Mouse (Mus musculus): ENCODE data around the gene Pnp2. TPM values are rescaled to one million over a fixed set of nuclear protein-coding genes. Genes with fewer than 3 reads are reported as not detected.
A peak's percentile ranks its signal among the peaks of the same experiment; 100 is the strongest.

The Pnp2 gene
- total and polyA plus RNA-seq, 2 experiments from 2014 or later: 0.27 to 0.46 TPM

GRCm38 (mm10) chr14:51007152-51007801 lies 51.5 kb downstream of the Pnp2 start, which contains the start of gene Rnase10:
Gene Rnase10 (plus strand): TSS chr14:51007751.
- TF ChIP-seq EP300 (IDR thresholded peaks at IDR 0.05; ENCODE audit: low read depth): no peak
- no peak for TF ChIP-seq CTCF (IDR thresholded peaks at IDR 0.05; ENCODE audit: low read depth)
- no peaks in the 10 kb centered on the region for H3K36me3 ChIP-seq (replicated peaks; ENCODE audit: control insufficient read depth, insufficient read depth, low read length)
- WGBS: 81% methylated on average over 8 of the region's 8 CpGs
- peak within 1 kb of the TSS; percentile 33 for H3K4me2 ChIP-seq (ENCODE audit: low read depth, low read length)
- H3K27me3 ChIP-seq (ENCODE audit: control insufficient read depth, insufficient read depth, low read length): no peaks in the 10 kb centered on the region
- no peak within 1 kb of the TSS for H3K4me3 ChIP-seq (ENCODE audit: low read depth, low read length)
- ATAC-seq (ENCODE audit: insufficient read depth, low read depth): no peak
- H3K27ac ChIP-seq (ENCODE audit: low read depth): peak within 1 kb of the TSS; percentile 95
- DNase-seq (ENCODE audit: low spot score): no peak
- no peaks in the 10 kb centered on the region for H3K9me3 ChIP-seq (replicated peaks; ENCODE audit: control insufficient read depth, low read length)
- 0 out of 2 replicates have a peak within 1 kb of the TSS, but pooled peaks have one; percentile 9 for H3K9ac ChIP-seq (replicated peaks; ENCODE audit: low read depth, low read length)
- peaks cover 12% of the 10 kb centered on the region; the same call in 1 of the 2 replicates for H3K4me1 ChIP-seq (ENCODE audit: control insufficient read depth, insufficient read depth)

- TF ChIP-seq EP300 (IDR thresholded peaks at IDR 0.05; ENCODE audit: low read depth) (no peak; the same call in 1 of the 2 replicates), CTCF (IDR thresholded peaks at IDR 0.05; ENCODE audit: low read depth) (no peak)
- H3K27ac ChIP-seq (ENCODE audit: low read depth): peak overlapping the region; percentile 95
- H3K9ac ChIP-seq (replicated peaks; ENCODE audit: low read depth, low read length): 0 out of 2 replicates have a peak overlapping the region, but pooled peaks have one; percentile 9
- H3K4me2 ChIP-seq (ENCODE audit: low read depth, low read length): peak overlapping the region; percentile 33
- peak; percentile 93 for ATAC-seq (ENCODE audit: insufficient read depth, low read depth)
- peaks cover 12% of the 10 kb centered on the region; the same call in 1 of the 2 replicates for H3K4me1 ChIP-seq (ENCODE audit: control insufficient read depth, insufficient read depth)
- WGBS: 17% methylated on average over 13 of the region's 13 CpGs
- H3K36me3 ChIP-seq (replicated peaks; ENCODE audit: control insufficient read depth, insufficient read depth, low read length): no peaks in the 10 kb centered on the region
- no peaks in the 10 kb centered on the region for H3K27me3 ChIP-seq (ENCODE audit: control insufficient read depth, insufficient read depth, low read length)
- no peak overlapping the region for H3K4me3 ChIP-seq (ENCODE audit: low read depth, low read length)
- no peaks in the 10 kb centered on the region for H3K9me3 ChIP-seq (replicated peaks; ENCODE audit: control insufficient read depth, low read length)
- DNase-seq (ENCODE audit: low spot score): peak; percentile 88
Observed at GRCm38 (mm10) chr14:51007914-51008713, 52.3 kb downstream of the Pnp2 start.

GRCm38 (mm10) chr14:51008781-51009180 lies 53.0 kb downstream of the Pnp2 start:
- 70% methylated on average over 4 of the region's 4 CpGs for WGBS
- TF ChIP-seq EP300 (IDR thresholded peaks at IDR 0.05; ENCODE audit: low read depth) (no peak), CTCF (IDR thresholded peaks at IDR 0.05; ENCODE audit: low read depth) (no peak)
- ATAC-seq (ENCODE audit: insufficient read depth, low read depth) (no peak), DNase-seq (ENCODE audit: low spot score) (no peak)
- Histone ChIP-seq H3K4me1 (ENCODE audit: control insufficient read depth, insufficient read depth) (peaks cover 12% of the 10 kb centered on the region; the same call in 1 of the 2 replicates), H3K27ac (ENCODE audit: low read depth) (peak overlapping the region; percentile 95), H3K9me3 (replicated peaks; ENCODE audit: control insufficient read depth, low read length) (no peaks in the 10 kb centered on the region), H3K36me3 (replicated peaks; ENCODE audit: control insufficient read depth, insufficient read depth, low read length) (no peaks in the 10 kb centered on the region), H3K4me3 (ENCODE audit: low read depth, low read length) (no peak overlapping the region), H3K9ac (replicated peaks; ENCODE audit: low read depth, low read length) (no peak overlapping the region), H3K27me3 (ENCODE audit: control insufficient read depth, insufficient read depth, low read length) (no peaks in the 10 kb centered on the region), H3K4me2 (ENCODE audit: low read depth, low read length) (no peak overlapping the region; the same call in 1 of the 2 replicates)

- H3K4me1 ChIP-seq (ENCODE audit: control insufficient read depth, insufficient read depth): peaks cover 12% of the 10 kb centered on the region; the same call in 1 of the 2 replicates
- H3K9me3 ChIP-seq (replicated peaks; ENCODE audit: control insufficient read depth, low read length): no peaks in the 10 kb centered on the region
- peak overlapping the region; percentile 95 for H3K27ac ChIP-seq (ENCODE audit: low read depth)
- H3K27me3 ChIP-seq (ENCODE audit: control insufficient read depth, insufficient read depth, low read length): no peaks in the 10 kb centered on the region
- TF ChIP-seq CTCF (IDR thresholded peaks at IDR 0.05; ENCODE audit: low read depth) (no peak), EP300 (IDR thresholded peaks at IDR 0.05; ENCODE audit: low read depth) (no peak)
- no peak overlapping the region for H3K4me2 ChIP-seq (ENCODE audit: low read depth, low read length)
- ATAC-seq (ENCODE audit: insufficient read depth, low read depth) (no peak), DNase-seq (ENCODE audit: low spot score) (no peak)
- WGBS: 82% methylated on average over 6 of the region's 6 CpGs
- no peaks in the 10 kb centered on the region for H3K36me3 ChIP-seq (replicated peaks; ENCODE audit: control insufficient read depth, insufficient read depth, low read length)
- no peak overlapping the region for H3K4me3 ChIP-seq (ENCODE audit: low read depth, low read length)
- H3K9ac ChIP-seq (replicated peaks; ENCODE audit: low read depth, low read length): no peak overlapping the region
Observed at GRCm38 (mm10) chr14:51009572-51009971, 53.8 kb downstream of the Pnp2 start.

Other genes with a start within 250 kb of the Pnp2 start
- gene Olfr748, start 248.6 kb upstream of the Pnp2 start, total RNA-seq (2014; rRNA removed; ENCODE audit: low replicate concordance): not detected in 2 replicates
- gene Olfr748, start 248.6 kb upstream of the Pnp2 start, polyA plus RNA-seq (2015; fragmentation: Nextera tagmentation; extraction: Ambion mirVana): not detected in 2 replicates
- not detected in 2 replicates for gene Olfr749, start 210.9 kb upstream of the Pnp2 start, total RNA-seq (2014; rRNA removed; ENCODE audit: low replicate concordance)
- gene Olfr749, start 210.9 kb upstream of the Pnp2 start, polyA plus RNA-seq (2015; fragmentation: Nextera tagmentation; extraction: Ambion mirVana): not detected in 2 replicates
- 31.0 and 69.1 TPM in 2 replicates for gene Ttc5, start 170.5 kb upstream of the Pnp2 start, total RNA-seq (2014; rRNA removed; ENCODE audit: low replicate concordance)
- gene Ttc5, start 170.5 kb upstream of the Pnp2 start, polyA plus RNA-seq (2015; fragmentation: Nextera tagmentation; extraction: Ambion mirVana): 30.9 and 31.9 TPM in 2 replicates
- not detected in 2 replicates for gene Ccnb1ip1, start 148.3 kb upstream of the Pnp2 start, total RNA-seq (2014; rRNA removed; ENCODE audit: low replicate concordance)
- not detected in 2 replicates for gene Ccnb1ip1, start 148.3 kb upstream of the Pnp2 start, polyA plus RNA-seq (2015; fragmentation: Nextera tagmentation; extraction: Ambion mirVana)
- gene Parp2, start 148.2 kb upstream of the Pnp2 start, total RNA-seq (2014; rRNA removed; ENCODE audit: low replicate concordance): 10.7 and 11.2 TPM in 2 replicates
- gene Parp2, start 148.2 kb upstream of the Pnp2 start, polyA plus RNA-seq (2015; fragmentation: Nextera tagmentation; extraction: Ambion mirVana): 20.4 and 24.4 TPM in 2 replicates
- gene Tep1, start 85.4 kb upstream of the Pnp2 start, total RNA-seq (2014; rRNA removed; ENCODE audit: low replicate concordance): 10.8 and 29.3 TPM in 2 replicates
- 4.7 and 6.1 TPM in 2 replicates for gene Tep1, start 85.4 kb upstream of the Pnp2 start, polyA plus RNA-seq (2015; fragmentation: Nextera tagmentation; extraction: Ambion mirVana)
- gene Klhl33, start 58.5 kb upstream of the Pnp2 start, total RNA-seq (2014; rRNA removed; ENCODE audit: low replicate concordance): not detected in 2 replicates
- gene Klhl33, start 58.5 kb upstream of the Pnp2 start, polyA plus RNA-seq (2015; fragmentation: Nextera tagmentation; extraction: Ambion mirVana): 0.85 and 1.4 TPM in 2 replicates
- gene Osgep, start 31.1 kb upstream of the Pnp2 start, total RNA-seq (2014; rRNA removed; ENCODE audit: low replicate concordance): 81.8 and 106 TPM in 2 replicates
- 93.3 and 96.6 TPM in 2 replicates for gene Osgep, start 31.1 kb upstream of the Pnp2 start, polyA plus RNA-seq (2015; fragmentation: Nextera tagmentation; extraction: Ambion mirVana)
- gene Apex1, start 31.0 kb upstream of the Pnp2 start, total RNA-seq (2014; rRNA removed; ENCODE audit: low replicate concordance): 44.3 and 52.7 TPM in 2 replicates
- gene Apex1, start 31.0 kb upstream of the Pnp2 start, polyA plus RNA-seq (2015; fragmentation: Nextera tagmentation; extraction: Ambion mirVana): 70.3 and 77.2 TPM in 2 replicates
- 16.6 and 39.0 TPM in 2 replicates for gene Pip4p1, start 25.1 kb upstream of the Pnp2 start, total RNA-seq (2014; rRNA removed; ENCODE audit: low replicate concordance)
- gene Pip4p1, start 25.1 kb upstream of the Pnp2 start, polyA plus RNA-seq (2015; fragmentation: Nextera tagmentation; extraction: Ambion mirVana): 20.4 and 24.8 TPM in 2 replicates
- gene Pnp, start 24.9 kb upstream of the Pnp2 start, total RNA-seq (2014; rRNA removed; ENCODE audit: low replicate concordance): 15.7 and 22.3 TPM in 2 replicates
- gene Pnp, start 24.9 kb upstream of the Pnp2 start, polyA plus RNA-seq (2015; fragmentation: Nextera tagmentation; extraction: Ambion mirVana): 20.5 and 22.2 TPM in 2 replicates
- gene Gm49342, start 11.5 kb upstream of the Pnp2 start, total RNA-seq (2014; rRNA removed; ENCODE audit: low replicate concordance): 17.5 TPM in 1 of 2 replicates, not detected in the other
- not detected in 2 replicates for gene Gm49342, start 11.5 kb upstream of the Pnp2 start, polyA plus RNA-seq (2015; fragmentation: Nextera tagmentation; extraction: Ambion mirVana)
- not detected in 2 replicates for gene Rnase10, start 51.8 kb downstream of the Pnp2 start, total RNA-seq (2014; rRNA removed; ENCODE audit: low replicate concordance)
- 0.32 and 0.38 TPM in 2 replicates for gene Rnase10, start 51.8 kb downstream of the Pnp2 start, polyA plus RNA-seq (2015; fragmentation: Nextera tagmentation; extraction: Ambion mirVana)
- gene Rnase9, start 85.9 kb downstream of the Pnp2 start, total RNA-seq (2014; rRNA removed; ENCODE audit: low replicate concordance): not detected in 2 replicates
- not detected in 2 replicates for gene Rnase9, start 85.9 kb downstream of the Pnp2 start, polyA plus RNA-seq (2015; fragmentation: Nextera tagmentation; extraction: Ambion mirVana)
- gene Rnase11, start 94.2 kb downstream of the Pnp2 start, total RNA-seq (2014; rRNA removed; ENCODE audit: low replicate concordance): not detected in 2 replicates
- gene Rnase11, start 94.2 kb downstream of the Pnp2 start, polyA plus RNA-seq (2015; fragmentation: Nextera tagmentation; extraction: Ambion mirVana): not detected in 2 replicates
- not detected in 2 replicates for gene Rnase12, start 101.7 kb downstream of the Pnp2 start, total RNA-seq (2014; rRNA removed; ENCODE audit: low replicate concordance)
- gene Rnase12, start 101.7 kb downstream of the Pnp2 start, polyA plus RNA-seq (2015; fragmentation: Nextera tagmentation; extraction: Ambion mirVana): 0.40 TPM in 1 of 2 replicates, not detected in the other
- gene Olfr750, start 118.4 kb downstream of the Pnp2 start, total RNA-seq (2014; rRNA removed; ENCODE audit: low replicate concordance): not detected in 2 replicates
- not detected in 2 replicates for gene Olfr750, start 118.4 kb downstream of the Pnp2 start, polyA plus RNA-seq (2015; fragmentation: Nextera tagmentation; extraction: Ambion mirVana)
- gene Rnase4, start 135.1 kb downstream of the Pnp2 start, total RNA-seq (2014; rRNA removed; ENCODE audit: low replicate concordance): 53.3 and 58.1 TPM in 2 replicates
- gene Rnase4, start 135.1 kb downstream of the Pnp2 start, polyA plus RNA-seq (2015; fragmentation: Nextera tagmentation; extraction: Ambion mirVana): 29.1 and 32.5 TPM in 2 replicates
- gene Ang, start 135.2 kb downstream of the Pnp2 start, total RNA-seq (2014; rRNA removed; ENCODE audit: low replicate concordance): 9.3 TPM in 1 of 2 replicates, not detected in the other
- gene Ang, start 135.2 kb downstream of the Pnp2 start, polyA plus RNA-seq (2015; fragmentation: Nextera tagmentation; extraction: Ambion mirVana): 2.6 and 2.9 TPM in 2 replicates
- not detected in 2 replicates for gene Eddm3b, start 158.4 kb downstream of the Pnp2 start, total RNA-seq (2014; rRNA removed; ENCODE audit: low replicate concordance)
- gene Eddm3b, start 158.4 kb downstream of the Pnp2 start, polyA plus RNA-seq (2015; fragmentation: Nextera tagmentation; extraction: Ambion mirVana): not detected in 2 replicates
- not detected in 2 replicates for gene Rnase6, start 167.9 kb downstream of the Pnp2 start, total RNA-seq (2014; rRNA removed; ENCODE audit: low replicate concordance)
- gene Rnase6, start 167.9 kb downstream of the Pnp2 start, polyA plus RNA-seq (2015; fragmentation: Nextera tagmentation; extraction: Ambion mirVana): 0.63 and 0.81 TPM in 2 replicates
- not detected in 2 replicates for gene Rnase1, start 190.8 kb downstream of the Pnp2 start, total RNA-seq (2014; rRNA removed; ENCODE audit: low replicate concordance)
- 0.23 and 0.67 TPM in 2 replicates for gene Rnase1, start 190.8 kb downstream of the Pnp2 start, polyA plus RNA-seq (2015; fragmentation: Nextera tagmentation; extraction: Ambion mirVana)
- gene Rnase2b, start 206.3 kb downstream of the Pnp2 start, total RNA-seq (2014; rRNA removed; ENCODE audit: low replicate concordance): not detected in 2 replicates
- not detected in 2 replicates for gene Rnase2b, start 206.3 kb downstream of the Pnp2 start, polyA plus RNA-seq (2015; fragmentation: Nextera tagmentation; extraction: Ambion mirVana)
- not detected in 2 replicates for gene Ang2, start 243.2 kb downstream of the Pnp2 start, total RNA-seq (2014; rRNA removed; ENCODE audit: low replicate concordance)
- not detected in 2 replicates for gene Ang2, start 243.2 kb downstream of the Pnp2 start, polyA plus RNA-seq (2015; fragmentation: Nextera tagmentation; extraction: Ambion mirVana)
- not detected in 2 replicates for gene Ear14, start 247.4 kb downstream of the Pnp2 start, total RNA-seq (2014; rRNA removed; ENCODE audit: low replicate concordance)
- not detected in 2 replicates for gene Ear14, start 247.4 kb downstream of the Pnp2 start, polyA plus RNA-seq (2015; fragmentation: Nextera tagmentation; extraction: Ambion mirVana)